Mouse (Mus musculus) ES-Bruce4 (cell line): ENCODE measurements around the gene Tbc1d14.

Source experiments
- CTCF ChIP-seq: IDR thresholded peaks from one replicate; pipeline ENCODE4 v1.8.1; 2011; ENCODE audit warnings: low read depth, low read length
- EP300 ChIP-seq: IDR thresholded peaks from 2 replicates; pipeline ENCODE4 v1.6.1; 2011; ENCODE audit warnings: low read depth, low read length; ENCODE audit not compliant: insufficient read depth
- POLR2A ChIP-seq: IDR thresholded peaks from one replicate; pipeline ENCODE4 v1.8.1; 2011; ENCODE audit warnings: low read length; ENCODE audit not compliant: insufficient read depth

- no peak for TF ChIP-seq POLR2A
- no peak for TF ChIP-seq CTCF
- no peak for TF ChIP-seq EP300
Observed at GRCm38 (mm10) chr5:36620409-36621057, 27.5 kb upstream of the Tbc1d14 start.
